Mouse (Mus musculus) urinary bladder, postnatal 4 days (tissue): ENCODE data around the gene Olfr1314.

Source experiments
- DNase-seq, 2 experiments: peaks; one replicate each; pipeline ENCODE4 v3.0.0; 2021 to 2022; ENCODE audit warnings: low spot score in 2 of 2

Gene Olfr1314

DNA sequence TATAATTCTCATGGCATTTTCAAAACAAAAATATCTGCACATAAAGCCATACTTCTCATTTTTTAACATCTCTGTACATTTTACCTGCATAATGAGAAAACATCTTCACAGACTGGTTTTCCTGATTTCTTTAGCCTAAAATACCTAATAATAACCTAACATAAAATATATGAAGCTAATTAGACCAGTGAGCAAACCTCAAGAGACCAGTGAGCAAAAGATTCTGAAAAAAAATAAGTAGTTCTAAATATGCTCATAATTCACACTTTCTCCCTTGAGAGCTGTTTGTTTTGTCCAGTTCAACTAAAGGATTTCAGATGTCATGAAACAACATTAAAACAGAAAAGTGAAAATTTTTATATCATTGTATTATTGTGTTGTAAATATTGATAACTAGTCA lies at the start of gene Olfr1314:
TSS of gene Olfr1314 (minus strand) at position 101 of the 400 bp plus-strand sequence.
- DNase-seq: no peak

DNA sequence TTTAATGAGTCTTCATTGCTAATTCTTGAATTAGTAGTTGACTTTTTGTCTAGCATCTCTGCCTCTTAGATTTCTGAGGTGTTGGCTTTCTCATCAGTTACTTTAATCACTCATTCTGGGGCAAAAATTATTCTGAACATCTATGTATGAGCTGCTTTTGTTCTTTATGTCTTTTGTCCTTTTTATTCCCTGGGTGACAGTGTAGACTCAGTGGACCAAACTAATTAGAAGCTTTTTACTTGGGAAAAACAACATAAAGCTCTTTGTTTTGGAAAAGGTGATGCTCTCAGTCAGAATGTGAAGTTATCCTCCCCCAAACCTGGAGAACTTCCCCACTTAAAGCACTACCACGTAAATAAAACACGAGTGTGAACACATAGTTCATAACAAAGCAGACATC lies 43.4 kb upstream of the Olfr1314 start, which contains the start of gene Olfr1317:
TSS of gene Olfr1317 (plus strand) at position 301 of the 400 bp plus-strand sequence.
- DNase-seq: no peak

DNA sequence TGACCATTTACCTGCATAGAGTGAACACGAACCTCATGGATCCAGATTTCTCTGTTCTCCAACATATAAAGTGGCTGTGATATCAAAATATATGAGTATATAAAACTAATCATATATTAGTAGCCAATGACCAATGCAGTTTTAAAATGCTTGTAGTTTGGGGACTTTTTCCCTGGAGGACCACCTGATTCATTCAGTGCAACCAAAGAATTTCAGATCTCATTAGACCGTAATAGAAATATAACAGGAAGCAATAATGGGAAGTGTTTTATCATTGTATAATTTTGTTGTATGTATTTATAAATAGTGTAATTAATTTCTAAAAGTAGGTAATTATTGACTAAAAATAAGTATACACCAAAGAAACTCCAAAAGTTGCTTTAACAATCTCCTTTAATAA lies 38.3 kb upstream of the Olfr1314 start, which contains the start of gene Olfr1316:
TSS of gene Olfr1316 (minus strand) at position 101 of the 400 bp plus-strand sequence.
- no peak for DNase-seq

DNA sequence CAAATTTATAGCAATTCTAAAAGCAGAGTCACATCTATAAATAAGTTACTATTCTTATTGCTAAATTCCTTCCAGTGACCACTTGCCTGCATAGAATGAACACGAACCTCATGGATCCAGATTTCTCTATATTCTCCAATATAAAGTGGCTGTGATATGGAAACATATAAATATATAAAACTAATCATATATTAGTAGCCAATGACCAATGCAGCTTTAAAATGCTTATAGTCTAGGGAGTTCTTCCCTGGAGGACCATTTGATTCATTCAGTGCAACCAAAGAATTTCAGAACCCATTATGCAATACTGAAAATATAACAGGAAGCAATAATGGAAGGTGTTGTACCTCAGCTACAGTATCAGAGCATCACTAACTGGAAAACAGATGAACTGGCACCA lies 18.8 kb upstream of the Olfr1314 start, which contains the start of gene Olfr1315-ps1:
TSS of gene Olfr1315-ps1 (minus strand) at position 101 of the 400 bp plus-strand sequence.
- DNase-seq: no peak

DNA sequence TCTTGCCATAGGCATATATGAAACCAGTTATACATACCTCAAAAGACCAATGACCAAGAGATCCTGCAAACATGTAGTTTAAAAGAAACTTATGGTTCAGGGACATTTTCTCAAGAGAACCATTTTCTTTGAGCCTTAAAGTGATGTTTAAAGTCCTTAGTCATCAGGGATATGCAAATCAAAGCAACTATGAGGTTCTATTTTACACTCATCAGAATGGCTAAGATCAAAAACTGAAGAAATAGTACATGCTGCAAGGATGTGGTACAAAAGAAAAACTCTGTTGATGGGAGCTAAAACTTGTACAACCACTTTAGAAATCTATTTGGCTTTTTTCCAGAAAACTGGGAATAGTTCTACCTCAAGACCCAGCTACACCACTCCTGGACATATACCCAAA lies 18.8 kb downstream of the Olfr1314 start, which contains the start of gene Olfr1313:
TSS of gene Olfr1313 (minus strand) at position 101 of the 400 bp plus-strand sequence.
- DNase-seq: no peak

DNA sequence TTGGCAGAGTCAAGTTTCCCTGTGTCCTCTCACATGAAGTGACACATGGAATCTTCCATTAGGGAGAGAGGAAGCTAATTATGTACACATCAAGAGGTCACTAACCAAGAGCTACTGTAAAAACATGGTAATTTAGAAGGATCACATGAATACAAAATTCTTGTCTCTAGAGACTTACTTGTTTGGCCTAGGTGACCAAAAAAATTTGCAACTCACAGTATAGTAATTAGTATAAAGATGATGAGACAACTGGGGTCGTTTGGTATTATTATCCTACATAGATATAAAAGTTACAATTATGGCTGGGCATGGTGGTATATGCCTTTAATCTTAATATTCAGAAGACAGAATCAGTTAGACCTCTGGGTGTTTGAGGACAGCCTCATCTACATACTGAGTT lies 46.4 kb downstream of the Olfr1314 start, which contains the start of gene Olfr1312:
TSS of gene Olfr1312 (minus strand) at position 101 of the 400 bp plus-strand sequence.
- DNase-seq: no peak
